Mouse (Mus musculus) gastrocnemius, adult 8-10 months (tissue): ENCODE data around the gene Fam118a. TPM values are rescaled to one million over a fixed set of nuclear protein-coding genes. Genes with fewer than 3 reads are reported as not detected.
A peak's percentile ranks its signal among the peaks of the same experiment; 100 is the strongest.
"Not testable (repeated sequence)": the region's sequence is repeated elsewhere in the genome, so short reads cannot be mapped to it uniquely, and the experiment has no call there.

Experiments
- DNase-seq, 2 experiments: peaks; one replicate each; pipeline ENCODE4 v3.0.0; 2022; ENCODE audit warnings: low spot score in 2 of 2
- total RNA-seq, 4 experiments: library from RNA; stranded (reverse); gene quantifications; 2 replicates each; pipeline ENCODE4 v1.2.4; 2022

The Fam118a gene
- 1 to 10 TPM; 4.3 to 6.2 (median 5.2) TPM for total RNA-seq

DNA sequence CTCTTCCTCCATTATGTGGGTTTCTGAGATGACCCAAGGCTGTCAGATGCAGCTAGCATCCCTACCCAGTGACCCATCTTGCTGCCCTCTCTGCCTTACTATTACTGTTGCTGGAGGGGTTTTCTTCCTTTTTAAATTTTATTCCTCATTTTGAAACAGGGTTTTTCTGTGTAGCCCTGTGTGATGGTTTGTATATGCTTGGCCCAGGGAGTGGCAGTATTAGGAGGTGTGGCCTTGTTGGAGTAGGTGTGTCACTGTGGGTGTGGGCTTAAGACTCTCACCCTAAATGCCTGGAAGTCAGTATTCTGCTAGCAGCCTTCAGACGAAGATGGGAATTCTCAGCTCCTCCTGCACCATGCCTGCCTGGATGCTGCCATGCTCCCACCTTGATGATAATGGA is at the start of gene Fam118a:
Gene Fam118a, plus strand, starts transcription at position 301 of the 400 bp plus-strand sequence.
- not testable (repeated sequence) for DNase-seq

DNA sequence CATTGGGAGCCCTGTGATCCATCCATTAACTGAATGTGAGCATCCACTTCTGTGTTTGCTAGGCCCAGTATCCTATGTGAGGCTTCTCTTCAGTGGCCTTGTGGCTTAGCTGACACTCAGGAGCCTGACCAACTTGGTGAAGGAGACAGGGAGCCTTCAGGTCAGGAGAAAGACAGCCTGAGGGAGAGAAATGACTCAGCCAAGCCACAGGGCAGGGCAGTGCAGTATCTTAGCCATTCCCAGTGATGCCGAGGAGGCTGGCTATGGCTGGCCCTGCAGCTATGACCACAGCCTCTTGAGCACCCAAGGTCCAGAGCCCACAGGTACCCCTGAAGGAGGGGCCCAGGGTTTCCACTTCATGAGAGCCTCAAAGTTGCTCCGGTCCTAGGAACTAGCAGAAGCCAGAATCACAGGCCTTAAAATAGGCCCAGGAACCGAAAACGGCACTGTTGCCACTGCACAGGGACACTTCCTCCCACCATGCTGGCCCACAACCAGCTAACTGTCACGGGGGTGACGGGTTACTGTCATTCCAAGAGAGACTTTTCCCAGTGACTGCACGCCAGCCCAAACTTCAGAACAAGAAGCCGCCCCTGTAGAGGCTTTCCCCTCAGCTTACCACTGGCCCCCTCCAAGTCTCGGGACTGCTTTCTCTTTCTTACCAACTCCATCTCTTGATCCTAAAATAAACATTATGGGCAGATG is 47.0 kb upstream of the Fam118a start:
- peak in 1 of 2 experiments; percentile 46 for DNase-seq

DNA sequence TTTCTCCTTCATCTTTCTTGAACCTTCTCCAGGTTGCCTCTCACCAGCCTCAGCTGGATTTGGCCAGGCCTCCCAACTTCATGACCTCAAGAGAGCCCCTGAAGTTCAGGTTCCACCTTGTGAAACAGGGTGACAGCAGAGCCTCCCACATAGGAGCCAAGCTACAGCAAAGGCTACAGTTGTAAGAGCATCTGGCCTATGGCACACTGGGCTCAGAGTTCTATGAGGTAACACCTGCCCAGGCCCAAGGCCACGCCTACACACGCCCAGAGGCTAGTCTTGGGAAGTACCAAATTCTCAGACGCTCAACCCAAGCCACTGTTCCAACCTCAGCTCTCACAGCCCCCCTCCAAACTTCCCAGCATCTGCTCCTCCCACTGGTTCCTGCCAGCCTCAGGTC is 45.9 kb upstream of the Fam118a start:
- no peak for DNase-seq

DNA sequence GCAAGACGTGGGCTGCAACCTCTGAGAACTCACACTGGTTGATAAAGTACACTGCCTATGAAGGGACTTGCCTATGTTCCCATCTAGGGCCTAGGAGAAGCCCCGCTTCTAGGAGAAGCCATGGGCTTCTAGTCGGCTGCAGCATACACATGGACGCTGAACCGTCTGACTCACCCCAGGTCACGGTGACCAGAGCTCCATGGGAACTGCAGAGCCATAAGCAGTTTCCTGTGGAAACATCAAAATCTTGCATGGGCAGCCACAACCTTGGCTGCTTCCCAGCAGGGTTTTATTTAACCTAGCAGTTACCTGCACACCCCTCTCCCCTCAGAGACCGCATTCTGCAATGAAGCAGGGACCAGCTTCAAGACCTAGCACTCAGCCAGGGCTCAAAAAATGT is 45.0 kb upstream of the Fam118a start:
- no peak for DNase-seq

DNA sequence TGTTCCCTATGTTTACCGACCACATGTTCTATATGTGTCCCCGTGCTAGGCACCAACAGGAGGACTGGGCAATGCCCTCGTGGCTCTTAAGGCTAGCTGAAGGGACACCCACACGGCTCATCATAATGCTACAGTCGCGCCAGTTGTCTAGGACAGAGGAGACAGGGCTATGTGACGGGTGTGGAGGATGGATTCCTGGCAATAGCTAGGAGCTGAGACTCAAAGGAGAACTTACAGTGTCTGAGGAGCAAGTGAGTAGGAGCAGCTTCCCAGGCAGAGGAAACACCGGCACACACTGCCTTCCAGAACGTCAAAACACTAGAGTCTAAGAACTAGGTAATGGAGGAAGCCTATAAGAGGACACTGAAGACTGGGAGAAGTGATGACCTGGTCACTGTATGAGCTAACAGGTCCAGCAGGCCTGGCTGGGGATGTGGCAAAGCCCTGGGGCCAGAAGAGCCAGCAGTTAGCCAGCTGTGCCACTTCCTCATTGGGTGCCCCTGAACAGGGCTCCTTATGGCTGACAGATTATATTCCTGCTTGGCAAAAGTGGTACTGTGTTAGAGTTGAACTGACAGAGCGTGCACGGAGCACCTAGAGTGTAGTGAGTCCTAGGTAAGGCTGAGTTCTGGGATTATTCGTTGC is 43.1 kb upstream of the Fam118a start:
- DNase-seq, result no peak

DNA sequence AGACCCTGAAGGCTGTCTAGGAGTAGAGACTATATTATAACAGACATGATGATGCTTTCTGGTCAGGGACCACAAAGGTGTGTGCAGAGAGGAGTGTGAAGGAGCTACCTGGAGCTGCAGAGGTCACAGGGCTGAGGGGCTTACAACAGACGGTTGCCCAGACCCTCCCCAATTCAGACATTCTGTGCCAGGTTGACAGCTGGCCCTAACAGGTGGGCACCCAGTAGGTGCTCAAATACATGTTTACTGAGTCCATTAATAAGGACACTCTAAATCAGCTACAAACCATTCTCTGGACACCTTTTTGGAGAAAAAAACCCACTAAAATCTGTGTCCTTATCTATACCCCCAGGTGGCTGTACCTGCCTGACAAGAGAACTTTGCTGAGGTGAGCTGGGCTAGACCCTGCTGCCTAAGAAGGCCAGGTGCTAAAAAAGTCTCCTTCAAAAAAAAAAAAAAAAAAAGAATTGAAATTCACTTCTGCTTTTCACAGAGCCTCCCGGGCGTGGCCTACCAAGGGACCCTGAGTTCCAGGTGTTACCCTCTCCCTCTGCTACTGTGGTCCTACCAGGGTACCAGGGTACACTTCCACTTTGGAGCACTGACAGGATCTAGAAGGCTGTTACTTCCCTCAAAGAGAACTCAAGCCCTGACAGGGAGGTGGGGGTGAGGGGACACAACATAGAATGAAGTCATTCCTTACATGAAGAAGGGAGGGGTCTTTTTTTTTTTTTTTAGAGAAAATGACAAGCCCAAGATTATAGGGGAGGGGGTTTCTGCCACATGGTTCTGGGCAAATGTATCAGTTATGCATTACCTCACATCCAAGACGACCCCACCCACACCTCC is 42.4 kb upstream of the Fam118a start:
- DNase-seq, result no peak

DNA sequence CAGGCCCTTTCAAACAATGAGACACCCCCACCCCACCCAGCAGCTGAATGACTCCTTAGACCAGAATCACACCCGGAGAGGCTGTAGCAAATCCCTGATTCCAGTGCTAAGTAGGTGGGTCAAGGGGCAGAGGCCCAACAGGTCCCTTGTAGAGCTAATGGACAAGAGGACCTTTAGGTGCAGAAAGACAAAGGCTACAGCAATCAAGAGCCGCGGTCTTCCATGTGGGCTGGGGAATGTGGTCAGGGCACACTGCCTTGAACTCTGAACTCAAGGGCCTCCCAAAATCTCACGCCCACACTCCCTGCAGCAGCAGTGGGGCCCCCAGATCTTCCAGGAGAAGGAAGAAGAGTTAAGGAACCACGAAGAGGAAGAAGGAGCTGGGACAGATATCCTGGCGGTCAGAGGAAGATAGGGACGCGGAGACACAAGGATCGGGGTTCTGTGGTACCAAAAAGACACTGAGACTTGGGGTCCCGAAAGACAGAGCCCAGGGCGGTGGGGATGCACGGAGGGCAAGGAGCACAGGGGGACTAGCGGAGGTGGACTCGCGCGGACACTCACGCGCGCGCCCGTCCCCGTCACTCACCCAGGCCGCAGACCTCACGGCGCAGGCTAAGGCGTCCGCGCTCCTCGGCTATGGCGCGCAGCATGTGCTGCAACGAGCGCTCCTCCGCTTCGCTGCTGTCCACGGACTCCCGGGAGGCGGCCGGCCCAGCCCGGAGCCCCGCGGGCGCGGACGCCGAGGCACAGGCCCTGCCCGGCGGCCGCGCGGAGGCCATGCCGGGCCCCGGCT is 41.5 kb upstream of the Fam118a start:
- no peak for DNase-seq

DNA sequence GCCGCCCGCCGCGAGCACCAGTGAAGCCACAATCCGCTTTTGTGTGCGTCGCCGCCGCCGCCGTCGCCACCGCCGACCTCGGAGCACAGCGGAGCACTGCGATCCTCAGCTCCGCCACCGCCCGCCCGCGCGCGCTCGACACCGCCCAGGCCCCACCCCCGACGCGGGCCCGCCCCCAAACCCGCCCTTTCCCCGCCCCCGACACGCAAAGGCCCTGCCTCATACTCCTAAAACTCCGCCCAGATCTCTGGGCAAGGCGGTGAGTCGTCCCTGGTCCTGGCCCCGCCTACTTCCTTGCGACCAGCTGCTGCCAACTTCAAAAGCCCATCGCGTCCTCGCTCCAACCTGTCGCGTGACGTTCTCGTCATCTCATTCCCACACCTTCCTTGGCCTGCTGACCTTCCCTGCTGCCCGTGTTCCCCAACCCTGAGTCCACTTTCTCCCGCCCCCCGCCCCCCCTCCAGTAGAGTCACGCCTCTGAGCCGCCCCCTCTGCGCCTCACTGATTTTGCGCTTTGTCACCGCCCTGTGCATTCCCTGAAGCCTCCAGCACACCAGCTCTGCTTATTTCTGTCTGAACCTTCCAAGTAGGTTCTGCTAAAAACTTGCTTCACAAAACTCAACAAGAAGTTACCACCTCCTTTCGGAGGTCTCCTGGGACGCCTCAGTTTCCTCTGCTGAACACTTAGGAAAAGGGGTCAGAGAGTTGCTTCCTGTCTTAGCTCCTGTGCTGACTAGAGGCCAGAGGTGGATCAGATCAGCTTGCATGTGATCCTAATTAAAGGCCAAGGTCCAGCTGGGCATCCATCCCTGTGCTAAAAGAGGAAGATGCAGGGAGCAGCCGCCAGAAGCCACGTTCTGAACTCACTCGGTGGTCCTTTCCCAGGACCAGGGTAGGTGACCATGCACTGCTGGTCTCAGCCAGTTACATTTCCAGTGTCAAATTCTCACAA is 40.6 kb upstream of the Fam118a start, which contains the start of gene 5031439G07Rik:
Gene 5031439G07Rik, minus strand, starts transcription at position 678 of the 952 bp plus-strand sequence.
- DNase-seq, result peak; percentile 85 to 94

DNA sequence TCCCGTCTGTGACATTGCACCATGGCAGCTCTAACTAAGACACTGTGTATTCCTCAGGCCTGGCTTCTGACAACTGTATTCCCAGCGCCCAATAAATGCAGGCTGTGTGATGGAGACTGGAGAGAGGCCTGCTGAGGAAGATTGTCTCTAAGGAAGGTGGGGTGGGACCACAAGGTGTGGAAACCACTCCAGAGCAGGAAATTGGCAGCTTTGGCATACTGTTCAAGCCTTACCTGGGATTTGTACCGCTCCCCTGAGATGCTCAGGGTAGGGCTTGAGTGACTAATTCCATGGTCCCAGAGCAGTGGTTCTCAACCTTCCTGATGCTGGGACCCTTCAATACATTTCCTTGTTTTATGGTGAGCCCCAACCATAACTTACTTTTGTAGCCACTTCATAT is 39.6 kb upstream of the Fam118a start:
- DNase-seq, result no peak

DNA sequence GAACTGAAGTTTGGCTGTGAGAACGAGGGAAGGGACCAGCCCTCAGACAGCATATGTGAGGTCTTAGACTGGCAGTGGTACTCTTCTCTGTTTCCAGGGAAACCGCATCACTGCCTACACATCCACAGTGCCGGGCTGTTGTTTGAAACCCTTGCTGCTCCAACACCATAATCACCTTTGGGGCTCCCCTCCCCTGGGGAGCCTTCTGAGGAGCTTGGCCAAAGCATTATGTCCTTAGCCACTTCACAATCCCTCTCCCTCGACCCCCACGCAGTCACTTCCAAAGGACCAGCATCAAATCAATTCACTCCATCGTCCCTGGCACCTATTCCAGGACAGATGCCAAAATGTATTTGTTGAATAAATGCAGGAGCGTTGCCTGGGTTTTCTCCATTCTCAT is 39.0 kb upstream of the Fam118a start:
- DNase-seq, result no peak

DNA sequence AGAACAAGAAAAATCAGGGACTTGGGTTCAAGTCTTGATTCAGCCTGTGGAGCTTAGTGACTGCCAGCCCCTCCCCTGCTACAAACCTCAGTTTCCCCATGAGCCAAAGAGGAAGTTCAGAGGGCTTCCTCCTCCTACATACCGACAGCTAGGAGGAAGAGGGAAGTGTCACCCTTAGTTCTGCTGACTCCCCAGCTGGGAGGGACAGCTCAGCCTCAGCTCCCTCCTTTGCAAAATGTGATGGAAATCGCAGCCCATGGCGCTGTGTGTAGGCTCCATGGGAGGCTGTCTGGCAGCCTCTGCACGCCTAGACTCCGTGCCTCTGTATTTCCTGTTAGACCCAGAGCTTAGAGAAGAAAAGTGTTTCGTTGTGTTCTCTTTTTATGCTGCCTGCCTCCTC is 34.2 kb upstream of the Fam118a start:
- DNase-seq, result no peak

DNA sequence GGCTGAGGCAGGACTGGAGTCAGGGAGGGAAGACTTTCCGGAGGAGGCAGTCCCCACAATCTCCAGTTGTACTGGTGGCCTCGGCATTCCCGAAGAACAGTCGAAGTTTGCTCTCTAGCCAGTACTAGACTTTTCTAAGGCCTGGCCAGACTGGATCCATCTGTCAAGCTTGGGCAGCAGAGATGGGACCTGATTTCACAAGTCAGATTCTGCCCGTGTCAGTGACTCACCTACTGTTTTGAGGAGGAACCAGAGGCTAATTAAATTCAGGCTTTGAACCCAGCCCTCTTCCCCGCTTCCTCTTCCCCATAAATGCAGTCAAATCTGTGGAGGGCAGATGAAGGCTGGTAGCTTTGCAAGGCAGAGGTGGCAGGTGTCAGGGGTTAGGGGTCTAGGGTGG is 33.7 kb upstream of the Fam118a start:
- no peak for DNase-seq

DNA sequence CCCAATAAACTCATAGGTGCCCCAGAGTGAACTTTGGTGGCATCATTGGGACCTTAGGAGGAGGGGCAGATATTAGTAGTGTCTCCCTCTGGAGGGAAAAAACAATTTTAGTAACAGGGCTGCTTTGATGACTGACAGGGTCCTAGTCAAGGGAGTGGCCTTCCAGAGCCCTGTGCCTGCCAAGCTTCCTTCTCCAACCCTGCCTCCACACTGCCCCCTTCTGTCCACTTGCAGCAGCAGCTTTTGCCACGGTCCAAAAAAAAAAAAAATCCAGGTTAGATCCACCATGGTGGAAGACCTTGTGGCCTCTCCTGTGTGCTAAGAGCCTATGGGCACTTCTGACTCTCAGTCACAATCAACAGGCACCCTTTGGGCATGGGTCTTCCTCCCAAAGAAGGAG is 32.8 kb upstream of the Fam118a start:
- DNase-seq, result peak; percentile 32 to 54

DNA sequence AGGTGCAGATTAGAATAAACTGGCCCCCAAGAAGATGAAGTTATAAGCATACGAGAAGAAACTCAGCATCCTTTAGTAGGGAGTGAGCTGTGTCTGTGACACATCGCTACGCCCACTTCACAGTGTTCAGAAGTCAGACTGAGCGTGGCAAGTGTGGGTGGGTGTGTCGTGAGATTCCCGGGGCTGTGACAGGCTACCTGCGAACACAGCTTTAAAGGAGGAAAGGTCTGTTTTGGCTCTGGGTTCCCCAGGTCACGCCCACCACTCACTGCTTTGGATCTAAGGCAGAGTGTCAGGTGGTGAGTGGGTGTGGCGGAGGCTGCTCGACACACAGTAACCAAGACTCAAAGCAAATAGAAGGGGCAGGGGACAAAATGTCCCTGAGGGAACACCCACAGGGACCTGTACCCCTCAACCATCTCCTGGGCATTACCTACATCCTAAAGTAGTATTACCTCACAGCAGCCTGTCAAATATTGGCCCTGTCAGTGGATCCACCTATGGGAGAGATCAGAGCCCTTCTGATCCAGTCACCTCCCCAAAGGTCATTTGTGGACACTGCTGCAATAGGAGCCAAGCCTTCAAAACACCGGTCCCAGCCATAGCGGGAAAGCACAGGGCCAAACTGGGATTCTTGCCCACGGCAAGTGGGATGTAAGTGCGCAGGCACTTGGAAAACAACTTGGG is 30.8 kb upstream of the Fam118a start:
- no peak for DNase-seq

DNA sequence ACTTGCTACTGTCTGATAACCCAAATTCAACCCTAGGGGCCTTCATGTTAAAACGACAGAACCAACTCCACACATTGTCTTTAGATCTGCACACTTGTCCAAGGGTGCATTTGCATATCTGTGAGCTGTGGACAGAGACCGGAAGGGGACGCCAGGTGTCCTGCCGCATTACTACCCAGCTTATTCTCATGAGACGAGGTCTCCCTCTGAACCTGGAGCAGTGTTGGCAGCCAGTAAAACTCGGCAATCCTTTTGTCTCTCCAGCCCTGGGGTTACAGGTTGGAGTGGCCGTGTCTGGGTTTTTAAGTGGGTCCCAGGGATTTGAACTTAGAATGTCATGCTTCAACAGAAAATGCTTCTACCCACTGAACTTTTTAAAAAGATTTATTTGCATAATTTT is 28.8 kb upstream of the Fam118a start:
- DNase-seq, result no peak

DNA sequence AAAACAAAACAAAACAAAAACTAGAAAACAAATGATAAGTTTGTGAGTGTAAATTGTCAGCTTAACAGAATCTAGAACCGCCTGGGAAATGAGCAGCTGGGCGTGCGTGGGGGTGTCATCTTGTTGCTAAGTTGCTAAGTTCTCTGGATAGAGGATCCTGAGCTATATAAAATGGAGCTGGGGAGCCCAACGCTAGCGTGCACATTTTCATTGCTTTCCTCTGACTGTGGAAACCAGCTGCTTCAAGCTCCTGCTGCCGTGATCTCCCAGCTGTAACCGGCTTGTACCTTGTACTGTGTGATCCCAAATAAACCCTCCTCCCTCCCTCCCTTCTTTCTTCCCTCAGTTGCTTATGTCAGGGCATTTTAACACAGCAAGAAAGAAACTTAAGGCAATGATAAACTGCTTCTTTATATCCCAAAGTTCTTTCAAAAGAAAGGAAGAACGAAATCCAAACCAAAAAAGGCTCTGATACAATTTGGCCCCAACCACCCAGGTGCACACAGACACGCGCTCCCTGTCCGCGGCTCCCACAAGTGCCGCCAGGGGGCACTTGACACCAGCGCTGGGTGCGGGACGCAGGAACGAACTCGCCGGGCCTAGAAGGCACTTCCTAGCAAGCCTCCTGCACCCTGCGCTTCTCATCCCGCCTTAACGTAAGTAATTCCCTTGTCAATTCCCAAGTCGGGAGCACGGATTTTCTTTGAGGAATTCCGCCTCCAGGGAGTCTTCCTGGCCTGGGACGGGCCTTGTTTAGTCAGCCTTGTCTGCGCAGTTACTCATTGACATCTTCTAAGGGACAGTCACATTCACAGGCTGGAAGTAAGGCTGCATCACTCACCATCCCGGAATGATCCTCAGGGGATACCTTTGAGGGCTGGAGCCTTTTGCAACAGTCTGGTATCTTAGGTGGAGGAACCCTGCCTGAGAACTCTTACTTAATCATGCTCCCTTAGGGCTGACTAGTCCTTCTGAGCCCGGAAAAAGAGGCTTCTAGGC is 27.5 kb upstream of the Fam118a start:
- DNase-seq, result peak; percentile 60 to 61

DNA sequence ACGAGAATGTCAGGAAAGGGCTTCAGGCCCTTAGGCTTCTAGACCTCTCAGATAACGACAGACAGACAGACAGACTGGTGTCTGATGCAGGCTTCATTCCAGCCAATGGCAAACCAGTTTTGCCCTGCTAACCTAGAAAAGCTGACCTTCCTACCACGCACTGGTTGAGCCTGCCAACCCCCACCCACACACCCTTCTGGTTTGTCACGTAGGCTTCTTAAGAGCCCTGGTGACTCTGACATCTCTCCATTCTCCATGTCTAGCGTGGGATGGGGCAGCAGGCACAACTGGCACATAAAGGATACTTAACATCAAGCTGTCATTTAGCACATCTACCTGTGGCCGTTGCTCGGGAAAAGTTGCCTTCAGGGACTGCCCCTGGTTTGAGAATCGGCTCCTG is 19.1 kb upstream of the Fam118a start:
- no peak for DNase-seq

DNA sequence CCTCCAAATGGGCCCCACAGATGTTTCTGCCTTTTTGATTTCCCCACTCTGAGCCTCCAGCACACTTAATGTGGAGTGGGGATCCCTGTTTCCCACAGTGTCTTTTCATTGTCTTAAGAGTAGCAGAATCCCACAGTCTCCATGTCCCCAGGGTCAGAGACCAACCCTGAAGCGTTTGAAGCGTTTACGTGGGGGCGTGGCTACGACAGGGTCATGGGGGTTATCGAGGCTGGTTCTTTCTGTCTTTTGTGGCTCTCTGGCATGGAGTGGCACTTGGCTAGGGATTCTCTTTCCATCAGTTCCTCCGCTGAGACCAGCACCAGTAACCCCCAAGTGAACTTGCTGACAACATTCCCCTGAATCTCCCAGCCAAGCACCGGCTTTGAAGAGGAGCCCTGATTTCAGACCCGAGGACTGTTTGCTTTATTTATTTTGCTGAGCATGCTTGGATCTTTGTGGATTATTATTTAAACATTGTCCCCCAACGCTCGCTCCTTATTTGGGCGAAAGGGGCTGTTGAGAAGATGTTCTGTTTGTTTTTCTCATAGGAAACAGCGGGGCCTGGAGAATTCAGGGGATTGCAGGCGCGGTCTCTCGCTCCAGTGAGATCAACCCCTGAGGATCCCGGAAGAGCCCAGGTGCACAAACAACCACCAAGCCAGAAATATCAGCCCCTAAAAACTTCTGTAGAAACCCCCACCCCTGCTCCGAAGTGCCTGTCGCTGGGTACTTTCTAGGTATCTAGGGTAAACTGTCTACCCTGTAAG is 16.7 kb upstream of the Fam118a start:
- DNase-seq, result no peak
